Mouse (Mus musculus): Measurements from ENCODE around the gene Sema6d. TPM values are rescaled to one million over a fixed set of nuclear protein-coding genes. Genes with fewer than 3 reads are reported as not detected.

Sema6d gene
- total RNA-seq, 4 experiments from 2014 or later, result 53.5 to 59.6 (median 57.7) TPM

- DNase-seq (ENCODE audit: low spot score in 2 of 2), result no peak
Measured at GRCm38 (mm10) chr2:124532906-124533305, 443.1 kb downstream of the Sema6d start.

GRCm38 (mm10) chr2:124533602-124534001 lies 443.8 kb downstream of the Sema6d start:
- peak; percentile 55 to 64 for DNase-seq (ENCODE audit: low spot score in 2 of 2)

- DNase-seq (ENCODE audit: low spot score in 2 of 2), result no peak
Measured at GRCm38 (mm10) chr2:124550315-124550714, 460.5 kb downstream of the Sema6d start.

GRCm38 (mm10) chr2:124554751-124555415 lies 465.1 kb downstream of the Sema6d start:
- DNase-seq (ENCODE audit: low spot score in 2 of 2), result no peak

- no peak for DNase-seq (ENCODE audit: low spot score in 2 of 2)
Measured at GRCm38 (mm10) chr2:124556861-124557499, 467.2 kb downstream of the Sema6d start.

GRCm38 (mm10) chr2:124558021-124558420 lies 468.3 kb downstream of the Sema6d start:
- DNase-seq (ENCODE audit: low spot score in 2 of 2), result no peak

- no peak for DNase-seq (ENCODE audit: low spot score in 2 of 2)
Measured at GRCm38 (mm10) chr2:124561668-124562067, 471.9 kb downstream of the Sema6d start.

GRCm38 (mm10) chr2:124562091-124562490 lies 472.3 kb downstream of the Sema6d start:
- no peak for DNase-seq (ENCODE audit: low spot score in 2 of 2)

- no peak for DNase-seq (ENCODE audit: low spot score in 2 of 2)
Measured at GRCm38 (mm10) chr2:124563759-124564158, 474.0 kb downstream of the Sema6d start.

- no peak for DNase-seq (ENCODE audit: low spot score in 2 of 2)
Measured at GRCm38 (mm10) chr2:124573734-124574133, 484.0 kb downstream of the Sema6d start.

GRCm38 (mm10) chr2:124576053-124576452 lies 486.3 kb downstream of the Sema6d start:
- DNase-seq (ENCODE audit: low spot score in 2 of 2), result no peak

- no peak for DNase-seq (ENCODE audit: low spot score in 2 of 2)
Measured at GRCm38 (mm10) chr2:124583561-124583960, 493.8 kb downstream of the Sema6d start.

- no peak for DNase-seq (ENCODE audit: low spot score in 2 of 2)
Measured at GRCm38 (mm10) chr2:124592750-124593149, 503.0 kb downstream of the Sema6d start.

- DNase-seq (ENCODE audit: low spot score in 2 of 2), result no peak
Measured at GRCm38 (mm10) chr2:124599014-124599413, 509.2 kb downstream of the Sema6d start.

GRCm38 (mm10) chr2:124601702-124602378 lies 512.1 kb downstream of the Sema6d start:
- no peak for DNase-seq (ENCODE audit: low spot score in 2 of 2)

- DNase-seq (ENCODE audit: low spot score in 2 of 2), result no peak
Measured at GRCm38 (mm10) chr2:124602379-124602913, 512.7 kb downstream of the Sema6d start.

- no peak for DNase-seq (ENCODE audit: low spot score in 2 of 2)
Measured at GRCm38 (mm10) chr2:124605341-124605740, 515.6 kb downstream of the Sema6d start.

- DNase-seq (ENCODE audit: low spot score in 2 of 2), result no peak
Measured at GRCm38 (mm10) chr2:124607986-124608385, 518.2 kb downstream of the Sema6d start.

GRCm38 (mm10) chr2:124608546-124608945 lies 518.8 kb downstream of the Sema6d start:
- peak in 1 of 2 experiments; percentile 29 for DNase-seq (ENCODE audit: low spot score in 2 of 2)

- no peak for DNase-seq (ENCODE audit: low spot score in 2 of 2)
Measured at GRCm38 (mm10) chr2:124609014-124609413, 519.2 kb downstream of the Sema6d start.

GRCm38 (mm10) chr2:124609711-124610585 lies 520.2 kb downstream of the Sema6d start:
- DNase-seq (ENCODE audit: low spot score in 2 of 2), result peak; percentile 78 to 84
